Mouse (Mus musculus): ENCODE results near the gene Naip5. TPM values are rescaled to one million over a fixed set of nuclear protein-coding genes. Genes with fewer than 3 reads are reported as not detected.
A peak's percentile ranks its signal among the peaks of the same experiment; 100 is the strongest.
"Not testable (repeated sequence)": the region's sequence is repeated elsewhere in the genome, so short reads cannot be mapped to it uniquely, and the experiment has no call there.

The Naip5 gene
- polyA plus RNA-seq (2016; fragmentation: Nextera tagmentation; extraction: Ambion mirVana), result 0.04 TPM in 1 of 2 replicates, not detected in the other

- H3K4me1 ChIP-seq; H3K4me3 ChIP-seq; H3K36me3 ChIP-seq (replicated peaks); H3K27me3 ChIP-seq (ENCODE audit: poor library complexity, severe bottlenecking); DNase-seq (ENCODE audit: extremely low spot score, low spot score); H3K9me3 ChIP-seq; H3K27ac ChIP-seq: not testable (repeated sequence)
- 79% methylated on average over 4 of the region's 4 CpGs for WGBS
Observed at GRCm38 (mm10) chr13:100246223-100246622, at the start of gene Naip5. TSS of gene Naip5 (minus strand) at chr13:100246323.

DNA sequence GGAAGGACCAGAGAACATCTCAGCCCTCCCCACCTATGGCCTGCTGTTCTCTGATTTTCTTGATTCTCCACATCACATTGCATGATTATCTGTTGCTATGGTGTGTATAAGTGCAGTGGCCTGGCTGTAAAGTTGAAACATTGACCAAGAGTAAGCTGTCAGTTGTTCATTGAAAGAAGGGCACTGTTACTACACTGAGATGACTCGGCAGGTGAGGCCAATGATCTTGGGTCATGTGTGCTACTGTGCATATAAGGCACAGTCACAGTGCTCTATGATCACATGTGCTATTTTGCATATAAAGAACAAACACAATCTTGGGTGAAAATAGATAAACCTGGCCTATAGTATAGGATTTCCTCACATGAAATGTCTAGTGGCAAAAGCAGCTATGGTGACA, 38.5 kb upstream of the Naip5 start:
- H3K27ac ChIP-seq, result no peak overlapping the region
- H3K9me3 ChIP-seq, result no peaks in the 10 kb centered on the region
- no peaks in the 10 kb centered on the region for H3K4me1 ChIP-seq
- no peaks in the 10 kb centered on the region for H3K36me3 ChIP-seq (replicated peaks)
- no peak for DNase-seq (ENCODE audit: extremely low spot score, low spot score)
- WGBS, result 88% methylated on average over 1 of the region's 1 CpGs
- H3K4me3 ChIP-seq, result no peak overlapping the region
- H3K27me3 ChIP-seq (ENCODE audit: poor library complexity, severe bottlenecking), result no peaks in the 10 kb centered on the region

DNA sequence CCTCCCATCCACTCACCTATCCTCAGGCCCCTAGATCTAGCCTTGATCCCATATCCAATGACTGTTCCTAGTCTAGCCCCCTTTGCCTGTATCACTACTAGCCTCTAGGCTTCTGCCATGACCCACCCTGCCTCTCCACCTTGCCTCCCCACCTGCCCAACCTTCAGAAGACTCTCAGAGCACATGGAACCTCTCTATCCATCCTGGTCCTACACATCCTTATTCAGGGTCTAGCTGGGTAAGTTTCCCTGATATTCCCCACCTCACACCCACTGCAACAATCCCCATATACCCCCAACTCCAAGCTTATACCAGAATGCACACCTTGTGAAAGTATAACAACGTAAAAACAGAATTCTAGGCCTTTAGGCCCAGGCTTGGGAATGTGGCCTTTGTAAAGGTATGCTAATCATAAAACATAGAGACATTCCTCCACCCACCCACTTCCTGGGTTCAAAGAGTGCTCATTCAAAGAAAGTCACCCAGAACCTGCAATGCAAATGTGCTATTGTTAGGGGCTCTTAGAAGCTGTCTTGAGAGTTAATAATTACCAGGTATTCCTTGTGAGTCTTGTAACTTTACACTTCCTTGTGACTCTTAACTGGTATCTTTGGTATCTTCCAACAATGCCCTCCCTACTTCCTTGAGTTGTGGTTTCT, 25.5 kb upstream of the Naip5 start:
- H3K27ac ChIP-seq; H3K36me3 ChIP-seq (replicated peaks); H3K27me3 ChIP-seq (ENCODE audit: poor library complexity, severe bottlenecking); DNase-seq (ENCODE audit: extremely low spot score, low spot score); H3K4me1 ChIP-seq; H3K9me3 ChIP-seq; H3K4me3 ChIP-seq: not testable (repeated sequence)
- no CpG with 5 or more reads among the region's 1 CpGs for WGBS

GRCm38 (mm10) chr13:100256996-100257395, 10.9 kb upstream of the Naip5 start:
- WGBS, result 74% methylated on average over 2 of the region's 2 CpGs
- not testable (repeated sequence) for H3K9me3 ChIP-seq; DNase-seq (ENCODE audit: extremely low spot score, low spot score); H3K4me1 ChIP-seq; H3K27me3 ChIP-seq (ENCODE audit: poor library complexity, severe bottlenecking); H3K4me3 ChIP-seq; H3K27ac ChIP-seq; H3K36me3 ChIP-seq (replicated peaks)

GRCm38 (mm10) chr13:100255925-100256324, 9.8 kb upstream of the Naip5 start:
- not testable (repeated sequence) for H3K27me3 ChIP-seq (ENCODE audit: poor library complexity, severe bottlenecking); H3K4me1 ChIP-seq; H3K27ac ChIP-seq; H3K4me3 ChIP-seq; H3K36me3 ChIP-seq (replicated peaks); H3K9me3 ChIP-seq; DNase-seq (ENCODE audit: extremely low spot score, low spot score)
- WGBS, result 86% methylated on average over 6 of the region's 6 CpGs

DNA sequence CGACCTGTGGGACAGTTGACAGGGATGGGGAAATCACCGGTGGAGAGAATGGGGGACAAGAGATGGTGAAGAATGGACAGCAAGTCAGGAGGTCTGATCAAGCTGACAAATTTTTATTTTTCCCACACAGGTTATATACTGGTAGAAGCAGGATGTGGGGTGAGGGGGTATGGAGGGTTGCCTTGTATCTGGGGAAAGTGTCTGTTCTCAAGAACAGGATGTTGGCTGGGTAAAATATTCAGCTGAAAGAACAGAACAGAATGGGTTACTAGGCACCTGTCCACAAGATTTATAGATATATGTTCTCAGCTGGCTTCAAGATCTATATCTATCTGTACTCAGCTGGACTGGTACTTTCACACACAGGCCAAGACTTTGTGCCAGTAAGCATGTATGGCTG, 5.8 kb upstream of the Naip5 start:
- not testable (repeated sequence) for DNase-seq (ENCODE audit: extremely low spot score, low spot score)

GRCm38 (mm10) chr13:100246896-100247519, 885 bp upstream of the Naip5 start:
- not testable (repeated sequence) for H3K36me3 ChIP-seq (replicated peaks); H3K9me3 ChIP-seq; H3K27me3 ChIP-seq (ENCODE audit: poor library complexity, severe bottlenecking); H3K4me1 ChIP-seq; H3K4me3 ChIP-seq; DNase-seq (ENCODE audit: extremely low spot score, low spot score); H3K27ac ChIP-seq
- 81% methylated on average over 5 of the region's 5 CpGs for WGBS

More for the DNA sequence above, 5.8 kb upstream of the Naip5 start:
- H3K27me3 ChIP-seq (ENCODE audit: poor library complexity, severe bottlenecking); H3K4me1 ChIP-seq; H3K36me3 ChIP-seq (replicated peaks); H3K4me3 ChIP-seq; H3K27ac ChIP-seq; H3K9me3 ChIP-seq: not testable (repeated sequence)
- 86% methylated on average over 2 of the region's 2 CpGs for WGBS

- Histone ChIP-seq H3K27ac (no peak overlapping the region), H3K9me3 (no peaks in the 10 kb centered on the region), H3K36me3 (replicated peaks) (no peaks in the 10 kb centered on the region), H3K4me3 (no peak overlapping the region), H3K27me3 (ENCODE audit: poor library complexity, severe bottlenecking) (no peaks in the 10 kb centered on the region), H3K4me1 (no peaks in the 10 kb centered on the region)
- no peak for DNase-seq (ENCODE audit: extremely low spot score, low spot score)
Observed at GRCm38 (mm10) chr13:100243702-100244101, 2.4 kb downstream of the Naip5 start.

- 100% methylated on average over 1 of the region's 1 CpGs for WGBS
- H3K4me1 ChIP-seq; H3K27me3 ChIP-seq (ENCODE audit: poor library complexity, severe bottlenecking); H3K36me3 ChIP-seq (replicated peaks); DNase-seq (ENCODE audit: extremely low spot score, low spot score); H3K9me3 ChIP-seq; H3K27ac ChIP-seq; H3K4me3 ChIP-seq: not testable (repeated sequence)
Observed at GRCm38 (mm10) chr13:100213683-100214082, 32.4 kb downstream of the Naip5 start.

DNA sequence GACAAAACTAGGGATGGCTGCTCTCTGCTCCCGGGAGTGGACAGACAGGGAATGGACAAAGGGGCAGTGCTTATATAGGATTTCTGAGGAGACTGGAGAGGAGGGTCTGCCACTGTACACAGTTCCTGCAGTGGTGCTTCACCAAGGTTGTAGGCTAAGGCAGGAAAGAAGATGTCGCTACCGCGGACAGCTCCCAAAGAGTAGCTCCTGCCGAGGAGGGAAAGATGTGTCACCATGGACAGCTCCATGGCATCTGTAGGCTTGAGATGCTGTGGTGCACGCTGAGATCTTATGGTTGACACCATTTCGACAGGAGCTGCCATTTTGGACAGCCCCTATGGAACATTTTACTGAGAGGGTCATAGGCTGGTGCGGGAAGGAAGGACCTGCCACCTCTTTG, 35.6 kb downstream of the Naip5 start:
- peak; percentile 22 for DNase-seq (ENCODE audit: extremely low spot score, low spot score)
- Histone ChIP-seq H3K27ac (no peak overlapping the region), H3K27me3 (ENCODE audit: poor library complexity, severe bottlenecking) (no peaks in the 10 kb centered on the region), H3K9me3 (no peaks in the 10 kb centered on the region; the same call in 1 of the 2 replicates), H3K36me3 (replicated peaks) (no peaks in the 10 kb centered on the region), H3K4me1 (no peaks in the 10 kb centered on the region), H3K4me3 (no peak overlapping the region)
- WGBS, result 35% methylated on average over 8 of the region's 8 CpGs

DNA sequence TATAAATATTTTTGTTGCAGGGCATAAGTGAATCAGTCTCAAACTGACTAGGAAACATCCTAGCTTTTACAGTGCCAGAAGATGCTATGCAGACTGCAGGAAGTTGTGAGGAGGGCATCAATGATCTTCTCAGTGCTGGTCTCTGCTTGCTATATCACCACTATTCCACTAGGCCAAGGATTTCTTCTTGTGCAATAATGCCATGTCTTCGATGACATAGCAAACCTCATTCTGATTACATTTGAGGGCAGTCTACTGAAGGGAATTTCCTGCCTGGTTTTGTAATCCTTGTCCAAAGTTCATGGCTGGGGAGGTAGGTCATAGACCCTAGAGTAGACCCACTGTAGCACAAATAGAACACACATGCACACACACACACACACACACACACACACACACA, 42.8 kb downstream of the Naip5 start:
- Histone ChIP-seq H3K27me3 (ENCODE audit: poor library complexity, severe bottlenecking) (no peaks in the 10 kb centered on the region), H3K36me3 (replicated peaks) (no peaks in the 10 kb centered on the region), H3K4me1 (no peaks in the 10 kb centered on the region), H3K27ac (no peak overlapping the region), H3K9me3 (no peaks in the 10 kb centered on the region), H3K4me3 (no peak overlapping the region)
- 93% methylated on average over 1 of the region's 1 CpGs for WGBS
- DNase-seq (ENCODE audit: extremely low spot score, low spot score), result no peak

- H3K27me3 ChIP-seq (ENCODE audit: poor library complexity, severe bottlenecking); DNase-seq (ENCODE audit: extremely low spot score, low spot score); H3K9me3 ChIP-seq; H3K27ac ChIP-seq; H3K4me3 ChIP-seq; H3K4me1 ChIP-seq; H3K36me3 ChIP-seq (replicated peaks): not testable (repeated sequence)
- WGBS, result 81% methylated on average over 3 of the region's 3 CpGs
Observed at GRCm38 (mm10) chr13:100201659-100202333, 44.3 kb downstream of the Naip5 start, which contains the start of gene Naip2. TSS of gene Naip2 (minus strand) at chr13:100202092.

GRCm38 (mm10) chr13:100200778-100201177, 45.3 kb downstream of the Naip5 start:
- no peaks in the 10 kb centered on the region for H3K27me3 ChIP-seq (ENCODE audit: poor library complexity, severe bottlenecking)
- H3K27ac ChIP-seq, result no peak overlapping the region
- H3K9me3 ChIP-seq, result no peaks in the 10 kb centered on the region
- no peaks in the 10 kb centered on the region for H3K4me1 ChIP-seq
- no peaks in the 10 kb centered on the region for H3K36me3 ChIP-seq (replicated peaks)
- DNase-seq (ENCODE audit: extremely low spot score, low spot score), result no peak
- H3K4me3 ChIP-seq, result no peak overlapping the region
